Mouse (Mus musculus): ENCODE results near the gene Ehd4. TPM values are rescaled to one million over a fixed set of nuclear protein-coding genes. Genes with fewer than 3 reads are reported as not detected.
A peak's percentile ranks its signal among the peaks of the same experiment; 100 is the strongest.

Ehd4 gene
- polyA plus RNA-seq, 1 experiment: 101 TPM

GRCm38 (mm10) chr2:120126408-120126807 lies 28.0 kb downstream of the Ehd4 start:
- Histone ChIP-seq H3K79me2 (ENCODE audit: control insufficient read depth, insufficient read depth) (peaks cover 9% of the 10 kb centered on the region), H3K4me3 (no peak overlapping the region), H3K36me3 (ENCODE audit: control insufficient read depth, insufficient read depth) (peaks cover 12% of the 10 kb centered on the region), H3K4me2 (ENCODE audit: low read depth) (no peak overlapping the region), H3K27me3 (ENCODE audit: control insufficient read depth, insufficient read depth, insufficient read length) (no peaks in the 10 kb centered on the region), H3ac (ENCODE audit: control insufficient read depth, insufficient read length) (no peak overlapping the region)
- TF ChIP-seq POLR2A (IDR thresholded peaks at IDR 0.05; ENCODE audit: insufficient read length, low read depth): no peak

- peaks cover 12% of the 10 kb centered on the region for H3K79me2 ChIP-seq (ENCODE audit: control insufficient read depth, insufficient read depth)
- no peaks in the 10 kb centered on the region for H3K27me3 ChIP-seq (ENCODE audit: control insufficient read depth, insufficient read depth, insufficient read length)
- H3K4me2 ChIP-seq (ENCODE audit: low read depth): peak overlapping the region; percentile 31
- H3K36me3 ChIP-seq (ENCODE audit: control insufficient read depth, insufficient read depth): peaks cover 12% of the 10 kb centered on the region
- H3K4me3 ChIP-seq: no peak overlapping the region
- TF ChIP-seq MAX (IDR thresholded peaks at IDR 0.05; ENCODE audit: low read depth) (no peak), MYOD1 (IDR thresholded peaks at IDR 0.05; ENCODE audit: control insufficient read depth in 1 of 3, insufficient read length in 2 of 3, low read depth in 2 of 3) (no peak), TCF3 (IDR thresholded peaks at IDR 0.05; ENCODE audit: insufficient read length, low read depth) (no peak), SRF (IDR thresholded peaks at IDR 0.05; ENCODE audit: control insufficient read depth, insufficient read length, low read depth) (no peak), POLR2AphosphoS2 (IDR thresholded peaks at IDR 0.05; ENCODE audit: insufficient read length, low read depth) (no peak), TCF12 (IDR thresholded peaks at IDR 0.05; ENCODE audit: insufficient read depth, poor library complexity, severe bottlenecking) (no peak), CEBPB (IDR thresholded peaks at IDR 0.05; ENCODE audit: insufficient read depth, poor library complexity, severe bottlenecking) (no peak), REST (IDR thresholded peaks at IDR 0.05; ENCODE audit: insufficient read depth, insufficient read length) (no peak), USF1 (IDR thresholded peaks at IDR 0.05; ENCODE audit: low read depth) (no peak), MYOG (IDR thresholded peaks at IDR 0.05; ENCODE audit: control insufficient read depth in 1 of 3, insufficient read depth in 1 of 3, insufficient read length in 2 of 3, low read depth in 2 of 3) (no peak)
- no peak overlapping the region for H3ac ChIP-seq (ENCODE audit: control insufficient read depth, insufficient read length)
Observed at GRCm38 (mm10) chr2:120125461-120125860, 28.9 kb downstream of the Ehd4 start.

- no peak overlapping the region for H3K4me3 ChIP-seq
- TF ChIP-seq POLR2AphosphoS2 (IDR thresholded peaks at IDR 0.05; ENCODE audit: insufficient read length, low read depth): no peak
- peak in 2 of 3 experiments; percentile 70 to 83 for TF ChIP-seq MYOD1 (IDR thresholded peaks at IDR 0.05; ENCODE audit: control insufficient read depth in 1 of 3, insufficient read length in 2 of 3, low read depth in 2 of 3)
- TF ChIP-seq CEBPB (IDR thresholded peaks at IDR 0.05; ENCODE audit: insufficient read depth, poor library complexity, severe bottlenecking): 0 out of 2 replicates have a peak, but pooled peaks have one; percentile 4
- peak; percentile 61 for TF ChIP-seq TCF12 (IDR thresholded peaks at IDR 0.05; ENCODE audit: insufficient read depth, poor library complexity, severe bottlenecking)
- TF ChIP-seq TCF3 (IDR thresholded peaks at IDR 0.05; ENCODE audit: insufficient read length, low read depth): peak; percentile 54
- peak; percentile 27 to 87 (median 37) for TF ChIP-seq MYOG (IDR thresholded peaks at IDR 0.05; ENCODE audit: control insufficient read depth in 1 of 3, insufficient read depth in 1 of 3, insufficient read length in 2 of 3, low read depth in 2 of 3)
- no peak for TF ChIP-seq REST (IDR thresholded peaks at IDR 0.05; ENCODE audit: insufficient read depth, insufficient read length)
- H3ac ChIP-seq (ENCODE audit: control insufficient read depth, insufficient read length): no peak overlapping the region
Observed at GRCm38 (mm10) chr2:120124946-120125345, 29.5 kb downstream of the Ehd4 start.

GRCm38 (mm10) chr2:120124096-120124495 lies 30.3 kb downstream of the Ehd4 start:
- Histone ChIP-seq H3ac (ENCODE audit: control insufficient read depth, insufficient read length) (no peak overlapping the region), H3K27me3 (ENCODE audit: control insufficient read depth, insufficient read depth, insufficient read length) (no peaks in the 10 kb centered on the region), H3K4me3 (no peak overlapping the region), H3K4me2 (ENCODE audit: low read depth) (no peak overlapping the region), H3K79me2 (ENCODE audit: control insufficient read depth, insufficient read depth) (peaks cover 17% of the 10 kb centered on the region), H3K36me3 (ENCODE audit: control insufficient read depth, insufficient read depth) (peaks cover 12% of the 10 kb centered on the region)
- no peak for TF ChIP-seq REST (IDR thresholded peaks at IDR 0.05; ENCODE audit: insufficient read depth, insufficient read length)
- no peak for TF ChIP-seq TCF3 (IDR thresholded peaks at IDR 0.05; ENCODE audit: insufficient read length, low read depth)
- no peak for TF ChIP-seq MYOG (IDR thresholded peaks at IDR 0.05; ENCODE audit: control insufficient read depth in 1 of 3, insufficient read depth in 1 of 3, insufficient read length in 2 of 3, low read depth in 2 of 3)
- no peak for TF ChIP-seq CEBPB (IDR thresholded peaks at IDR 0.05; ENCODE audit: insufficient read depth, poor library complexity, severe bottlenecking)
- TF ChIP-seq MYOD1 (IDR thresholded peaks at IDR 0.05; ENCODE audit: control insufficient read depth in 1 of 3, insufficient read length in 2 of 3, low read depth in 2 of 3): no peak
- TF ChIP-seq POLR2A (IDR thresholded peaks at IDR 0.05; ENCODE audit: insufficient read length, low read depth): no peak
- no peak for TF ChIP-seq TCF12 (IDR thresholded peaks at IDR 0.05; ENCODE audit: insufficient read depth, poor library complexity, severe bottlenecking)
- TF ChIP-seq POLR2AphosphoS2 (IDR thresholded peaks at IDR 0.05; ENCODE audit: insufficient read length, low read depth): no peak
- TF ChIP-seq USF1 (IDR thresholded peaks at IDR 0.05; ENCODE audit: low read depth): no peak
- no peak for TF ChIP-seq SRF (IDR thresholded peaks at IDR 0.05; ENCODE audit: control insufficient read depth, insufficient read length, low read depth)
- TF ChIP-seq E2F4 (IDR thresholded peaks at IDR 0.05; ENCODE audit: insufficient read depth): no peak
- TF ChIP-seq MAX (IDR thresholded peaks at IDR 0.05; ENCODE audit: low read depth): no peak

More at GRCm38 (mm10) chr2:120124946-120125345, 29.5 kb downstream of the Ehd4 start:
- H3K27me3 ChIP-seq (ENCODE audit: control insufficient read depth, insufficient read depth, insufficient read length): no peaks in the 10 kb centered on the region
- peaks cover 14% of the 10 kb centered on the region for H3K79me2 ChIP-seq (ENCODE audit: control insufficient read depth, insufficient read depth)
- H3K36me3 ChIP-seq (ENCODE audit: control insufficient read depth, insufficient read depth): peaks cover 12% of the 10 kb centered on the region
- peak overlapping the region; percentile 31 for H3K4me2 ChIP-seq (ENCODE audit: low read depth)

- Histone ChIP-seq H3K36me3 (ENCODE audit: control insufficient read depth, insufficient read depth) (peaks cover 12% of the 10 kb centered on the region), H3K27me3 (ENCODE audit: control insufficient read depth, insufficient read depth, insufficient read length) (no peaks in the 10 kb centered on the region), H3K4me2 (ENCODE audit: low read depth) (no peak overlapping the region), H3ac (ENCODE audit: control insufficient read depth, insufficient read length) (no peak overlapping the region), H3K4me3 (no peak overlapping the region), H3K79me2 (ENCODE audit: control insufficient read depth, insufficient read depth) (peaks cover 17% of the 10 kb centered on the region)
- TF ChIP-seq MYOG (IDR thresholded peaks at IDR 0.05; ENCODE audit: control insufficient read depth in 1 of 3, insufficient read depth in 1 of 3, insufficient read length in 2 of 3, low read depth in 2 of 3): no peak
- no peak for TF ChIP-seq MYOD1 (IDR thresholded peaks at IDR 0.05; ENCODE audit: control insufficient read depth in 1 of 3, insufficient read length in 2 of 3, low read depth in 2 of 3)
- TF ChIP-seq POLR2AphosphoS2 (IDR thresholded peaks at IDR 0.05; ENCODE audit: insufficient read length, low read depth): no peak
- TF ChIP-seq E2F4 (IDR thresholded peaks at IDR 0.05; ENCODE audit: insufficient read depth): no peak
- TF ChIP-seq USF1 (IDR thresholded peaks at IDR 0.05; ENCODE audit: low read depth): no peak
- no peak for TF ChIP-seq MAX (IDR thresholded peaks at IDR 0.05; ENCODE audit: low read depth)
- no peak for TF ChIP-seq REST (IDR thresholded peaks at IDR 0.05; ENCODE audit: insufficient read depth, insufficient read length)
- TF ChIP-seq CEBPB (IDR thresholded peaks at IDR 0.05; ENCODE audit: insufficient read depth, poor library complexity, severe bottlenecking): no peak
- TF ChIP-seq SRF (IDR thresholded peaks at IDR 0.05; ENCODE audit: control insufficient read depth, insufficient read length, low read depth): no peak
- no peak for TF ChIP-seq TCF3 (IDR thresholded peaks at IDR 0.05; ENCODE audit: insufficient read length, low read depth)
- no peak for TF ChIP-seq TCF12 (IDR thresholded peaks at IDR 0.05; ENCODE audit: insufficient read depth, poor library complexity, severe bottlenecking)
- TF ChIP-seq POLR2A (IDR thresholded peaks at IDR 0.05; ENCODE audit: insufficient read length, low read depth): no peak
Observed at GRCm38 (mm10) chr2:120122983-120123382, 31.4 kb downstream of the Ehd4 start.

Measured in myocyte (in vitro differentiated cells).